Mouse (Mus musculus): ENCODE measurements around the gene Cers4. TPM values are rescaled to one million over a fixed set of nuclear protein-coding genes. Genes with fewer than 3 reads are reported as not detected.

The Cers4 gene
- 43.9 and 52.1 TPM in 2 replicates for polyA plus RNA-seq (2012; rRNA removed)

GRCm38 (mm10) chr8:4492851-4493685, at the start of gene Cers4:
TSS of gene Cers4 (plus strand) at chr8:4493026.

Other genes with a start within 250 kb of the Cers4 start
- gene Tgfbr3l, start 244.8 kb upstream of the Cers4 start, polyA plus RNA-seq (2012; rRNA removed): 48.0 and 49.4 TPM in 2 replicates
- gene Snapc2, start 239.9 kb upstream of the Cers4 start, polyA plus RNA-seq (2012; rRNA removed): 62.6 and 65.5 TPM in 2 replicates
- gene Ctxn1, start 233.8 kb upstream of the Cers4 start, polyA plus RNA-seq (2012; rRNA removed): 350 and 390 TPM in 2 replicates
- 78.4 and 88.7 TPM in 2 replicates for gene Timm44, start 217.1 kb upstream of the Cers4 start, polyA plus RNA-seq (2012; rRNA removed)
- 16.1 and 17.8 TPM in 2 replicates for gene Ccl25, start 167.8 kb upstream of the Cers4 start, polyA plus RNA-seq (2012; rRNA removed)
- gene Elavl1, start 167.6 kb upstream of the Cers4 start, polyA plus RNA-seq (2012; rRNA removed): 52.0 and 54.8 TPM in 2 replicates
- 6.0 and 6.4 TPM in 2 replicates for gene Zfp958, start 120.1 kb downstream of the Cers4 start, polyA plus RNA-seq (2012; rRNA removed)

All from central nervous system, embryonic 14 days (tissue).